Mouse (Mus musculus) mesoderm, embryonic 11.5 days (tissue): Measurements from ENCODE around the gene Gm17093.
"Not testable (repeated sequence)": the region's sequence is repeated elsewhere in the genome, so short reads cannot be mapped to it uniquely, and the experiment has no call there.

Source experiments
- DNase-seq: peaks from one replicate; pipeline ENCODE4 v3.0.0-alpha.2; 2012; ENCODE audit warnings: low read depth, low spot score

The Gm17093 gene

GRCm38 (mm10) chr14:44517976-44518375 is at the start of gene Gm17093:
Gm17093 (plus strand) TSS chr14:44518276.
- DNase-seq = not testable (repeated sequence)

- DNase-seq = not testable (repeated sequence)
Measured at GRCm38 (mm10) chr14:44492163-44492562, 25.9 kb upstream of the Gm17093 start, which contains the start of gene BC061237. BC061237 (plus strand) TSS chr14:44492463.

- DNase-seq = not testable (repeated sequence)
Measured at GRCm38 (mm10) chr14:44547961-44548360, 29.9 kb downstream of the Gm17093 start.
